Mouse (Mus musculus): ENCODE results near the gene Kcnab2.

DNA sequence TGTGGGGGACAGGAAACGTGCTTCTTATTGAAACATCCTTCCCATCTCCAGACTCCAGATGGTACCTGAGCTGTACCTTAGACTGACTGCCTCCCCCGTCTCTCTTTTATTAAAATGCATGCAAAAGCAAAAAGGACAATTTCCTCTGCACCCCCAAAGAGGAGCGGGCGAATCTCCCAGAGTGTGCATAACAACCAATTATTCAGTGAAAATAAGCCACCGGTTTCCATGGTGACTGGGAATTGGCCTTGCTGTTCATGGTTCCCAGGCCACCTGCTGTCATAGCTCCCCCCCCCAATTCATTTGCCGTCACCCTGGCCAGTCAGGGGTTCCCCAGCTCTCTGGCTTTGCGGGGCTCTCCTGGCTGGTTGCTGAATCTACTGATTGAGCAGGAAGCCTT lies 112.4 kb downstream of the Kcnab2 start:
- TF ChIP-seq CTCF (IDR thresholded peaks at IDR 0.05; ENCODE audit: insufficient read depth, low read depth, low read length), result no peak
- TF ChIP-seq POLR2A (IDR thresholded peaks at IDR 0.05; ENCODE audit: insufficient read depth, low read depth, low read length), result no peak
